Mouse (Mus musculus): ENCODE data around the gene Gm37240.

Gm37240 gene

GRCm38 (mm10) chr3:85878911-85879310, 8.4 kb downstream of the Gm37240 start:
- peak in 1 of 2 experiments; percentile 48 for DNase-seq (ENCODE audit: low spot score in 2 of 2)

GRCm38 (mm10) chr3:85863996-85864395, 23.3 kb downstream of the Gm37240 start:
- no peak for DNase-seq (ENCODE audit: low spot score in 2 of 2)

- DNase-seq (ENCODE audit: low spot score in 2 of 2) = no peak
These were observed 24.4 kb downstream of the Gm37240 start for GRCm38 (mm10) chr3:85862886-85863285.

DNA sequence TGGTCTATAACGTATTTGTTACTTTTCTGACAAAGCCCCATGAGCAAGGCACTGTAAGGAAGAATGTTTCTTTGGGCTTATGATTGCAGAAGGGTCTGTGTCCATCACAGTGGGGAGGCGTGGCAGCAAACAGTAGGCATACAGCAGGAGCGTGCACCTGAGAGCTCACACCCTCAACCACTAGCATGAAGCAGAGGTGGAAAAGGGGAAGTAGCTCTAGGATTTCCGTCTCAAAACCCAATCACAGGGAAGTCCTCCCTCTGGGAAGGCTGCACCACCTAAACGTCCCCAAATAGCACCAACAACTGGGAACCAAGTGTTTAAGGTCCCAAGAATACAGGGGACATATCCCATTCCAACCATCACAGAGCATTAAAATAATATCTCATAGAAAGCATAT, 26.3 kb downstream of the Gm37240 start:
- DNase-seq (ENCODE audit: low spot score in 2 of 2) = no peak

DNA sequence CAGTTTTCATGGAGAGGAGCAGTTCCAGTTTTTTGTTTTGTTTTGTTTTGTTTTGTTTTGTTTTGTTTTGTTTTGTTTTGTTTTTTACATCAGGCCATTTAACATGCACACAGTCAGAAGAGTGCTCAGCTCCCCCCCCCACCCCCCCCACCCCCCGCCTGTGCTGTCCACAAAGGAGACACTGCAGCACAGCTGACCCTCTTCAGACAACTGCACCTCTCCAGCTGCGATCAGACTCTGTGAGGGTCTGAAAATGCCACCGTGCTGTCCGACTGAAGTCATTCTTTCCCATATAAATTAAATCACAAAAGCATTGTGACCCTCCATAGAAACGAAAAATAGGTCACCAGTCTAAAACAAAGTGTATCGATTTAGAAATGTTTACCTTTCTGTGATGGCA, 28.0 kb downstream of the Gm37240 start:
- no peak for DNase-seq (ENCODE audit: low spot score in 2 of 2)

DNA sequence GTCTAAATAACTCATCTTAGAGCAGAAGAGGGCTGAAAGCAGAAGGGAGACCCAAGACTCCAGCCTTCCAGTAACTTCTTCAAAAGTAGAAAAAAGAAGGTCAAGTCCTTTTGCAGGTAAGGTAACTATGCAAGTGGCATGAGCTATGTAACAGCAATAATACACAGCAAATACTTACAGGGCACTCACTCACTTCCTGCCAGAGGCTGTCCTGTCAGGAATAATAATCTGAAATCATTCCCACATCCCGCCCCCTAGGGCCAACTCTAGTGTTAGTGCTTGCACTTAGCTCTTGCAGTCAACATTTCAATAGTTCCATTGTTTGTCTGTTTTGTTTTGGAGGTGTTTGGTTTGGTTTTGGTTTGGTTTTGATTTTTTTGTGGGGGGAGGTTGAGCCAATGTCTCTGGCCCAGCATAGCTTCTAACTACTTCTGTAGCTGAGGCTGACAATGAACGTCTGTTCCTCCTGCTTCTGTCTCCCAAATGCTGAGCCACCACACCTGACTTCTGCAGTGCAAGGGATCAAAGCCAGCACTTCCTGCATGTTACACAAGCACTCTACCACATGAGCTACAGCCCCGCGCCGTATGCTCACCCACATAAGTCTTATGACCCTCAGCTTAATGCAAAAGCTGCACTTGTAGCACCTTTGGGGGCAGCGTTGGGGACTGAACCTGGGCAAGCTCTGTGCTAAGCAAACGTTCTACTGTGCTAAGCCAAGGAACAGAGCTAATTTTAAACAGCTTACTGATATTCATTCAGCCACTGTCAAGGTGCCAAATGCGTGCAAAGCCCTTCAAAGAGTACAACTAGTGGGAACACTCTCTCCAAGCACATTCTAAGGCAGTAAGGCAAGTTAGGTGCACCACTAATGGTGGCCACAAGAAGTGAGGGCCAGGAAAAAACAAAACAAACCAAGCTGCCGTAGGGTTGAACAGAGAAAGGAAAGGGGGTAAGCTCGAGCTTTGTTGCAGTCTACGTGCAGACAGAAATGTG, 28.9 kb downstream of the Gm37240 start:
- peak; percentile 39 to 67 for DNase-seq (ENCODE audit: low spot score in 2 of 2)

DNA sequence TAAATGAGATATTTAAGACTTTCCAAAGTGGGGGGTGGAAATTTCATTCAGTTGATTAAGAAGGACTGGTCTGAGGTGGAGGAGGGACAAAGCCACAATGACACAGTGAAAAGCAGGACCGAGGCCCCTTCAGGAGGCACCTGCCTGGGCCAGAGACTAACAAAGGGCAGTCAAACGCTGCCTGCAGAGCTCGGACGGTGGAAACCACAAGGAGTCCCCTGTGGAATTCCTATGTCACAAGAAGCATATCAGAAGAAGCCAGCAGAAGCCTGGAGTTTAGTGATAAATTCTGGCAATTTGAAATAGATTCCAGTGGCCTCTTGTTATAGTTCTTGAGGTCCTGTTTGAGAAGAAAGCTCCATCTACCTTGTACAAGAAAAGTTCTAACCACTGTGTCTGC, 30.2 kb downstream of the Gm37240 start:
- DNase-seq (ENCODE audit: low spot score in 2 of 2) = no peak

DNA sequence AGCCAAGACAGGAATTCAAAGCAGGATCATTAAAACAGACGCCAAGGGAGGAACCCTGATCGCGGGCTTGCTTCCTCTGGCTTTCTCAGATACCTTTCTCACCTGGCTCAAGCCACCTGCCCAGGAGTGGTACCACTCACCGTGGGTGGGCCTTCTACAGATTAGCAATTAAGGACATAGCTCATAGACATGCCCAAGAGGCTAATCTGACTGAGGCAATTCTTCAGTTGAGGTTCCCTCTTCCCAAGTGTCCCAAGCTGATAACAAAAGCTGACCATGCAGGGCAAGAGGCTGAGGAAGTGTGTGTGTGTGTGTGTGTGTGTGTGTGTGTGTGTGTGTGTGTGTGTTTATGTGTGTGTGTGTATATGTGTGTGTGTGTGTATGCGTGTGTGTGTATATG, 31.4 kb downstream of the Gm37240 start:
- no peak for DNase-seq (ENCODE audit: low spot score in 2 of 2)

DNA sequence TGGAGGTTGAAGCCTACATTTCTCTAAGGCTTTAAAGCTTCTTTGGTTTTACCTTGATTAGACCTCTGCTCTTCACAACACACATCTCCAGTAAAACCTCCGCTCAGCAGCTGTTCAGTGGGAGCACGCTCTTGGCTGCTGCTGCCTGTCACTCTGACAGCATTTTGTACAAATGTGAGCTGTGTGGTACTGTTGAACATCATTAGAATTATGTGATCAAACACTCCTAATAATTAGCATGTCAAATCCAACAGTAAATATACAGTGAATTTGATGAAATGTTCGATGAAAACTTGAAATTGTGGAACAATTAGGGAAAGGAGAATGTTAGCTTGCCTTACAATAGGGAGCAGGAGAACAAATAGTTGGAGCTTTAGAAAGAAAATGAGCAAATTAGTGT, 32.3 kb downstream of the Gm37240 start:
- no peak for DNase-seq (ENCODE audit: low spot score in 2 of 2)

- DNase-seq (ENCODE audit: low spot score in 2 of 2) = no peak
These were observed 33.2 kb downstream of the Gm37240 start for GRCm38 (mm10) chr3:85854143-85854542.

DNA sequence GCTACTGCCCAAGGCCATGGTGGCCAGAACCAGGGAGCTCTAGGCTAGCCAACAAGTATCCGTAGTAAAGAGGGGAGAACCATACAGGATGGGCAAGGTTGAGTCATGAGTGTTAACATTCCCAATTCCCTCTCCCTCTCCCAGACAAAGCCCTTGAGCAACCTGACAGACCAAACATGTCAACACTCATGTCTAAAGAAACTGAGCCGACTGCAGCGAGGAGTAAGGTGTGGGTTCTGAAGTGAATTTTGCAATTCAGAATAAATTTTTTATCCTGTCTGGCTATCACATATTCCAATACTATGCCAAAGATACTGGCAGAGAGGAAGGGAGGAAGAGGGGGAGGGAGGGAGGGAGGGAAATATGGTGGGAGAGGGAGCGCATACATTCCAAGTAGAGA, 33.6 kb downstream of the Gm37240 start:
- DNase-seq (ENCODE audit: low spot score in 2 of 2) = no peak

DNA sequence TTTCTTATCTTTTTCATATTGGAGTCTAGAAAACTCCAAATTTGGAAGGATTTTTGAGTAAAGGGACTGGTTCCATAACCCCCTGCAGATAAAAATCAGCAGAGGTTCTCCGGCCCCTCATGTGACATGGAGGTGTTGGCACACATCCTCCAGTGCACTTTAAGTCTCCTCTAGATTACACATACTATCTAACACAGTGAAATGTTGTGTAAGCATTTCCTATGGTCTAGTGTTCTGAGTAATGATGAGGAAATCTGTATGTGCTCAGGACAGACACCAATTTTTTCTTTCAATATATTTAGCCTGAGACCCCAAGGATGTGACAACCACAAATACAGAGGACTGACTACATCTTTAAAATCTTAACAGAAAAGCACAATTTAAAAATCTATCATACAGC, 37.2 kb downstream of the Gm37240 start:
- DNase-seq (ENCODE audit: low spot score in 2 of 2) = no peak

GRCm38 (mm10) chr3:85846316-85846715, 41.0 kb downstream of the Gm37240 start:
- DNase-seq (ENCODE audit: low spot score in 2 of 2) = no peak

DNA sequence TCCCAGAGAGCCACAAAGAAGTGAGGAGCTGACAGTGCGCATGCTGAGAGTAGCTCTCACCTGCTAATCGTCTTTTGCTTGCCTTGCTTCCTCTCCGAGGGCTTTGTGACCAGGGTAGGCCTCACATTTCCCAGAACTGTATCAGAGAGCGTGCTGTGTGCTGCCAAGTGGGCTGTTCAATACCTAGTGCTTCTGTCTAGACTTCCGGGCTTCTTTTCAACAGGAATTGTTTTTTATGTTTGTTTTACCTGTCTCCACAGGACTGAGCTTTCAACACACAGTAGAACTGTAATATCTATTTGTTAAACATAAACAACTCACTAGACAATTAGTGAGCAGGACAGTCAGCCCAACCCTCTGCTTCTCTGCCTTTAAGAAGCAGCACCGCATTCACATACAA, 42.0 kb downstream of the Gm37240 start:
- no peak for DNase-seq (ENCODE audit: low spot score in 2 of 2)

DNA sequence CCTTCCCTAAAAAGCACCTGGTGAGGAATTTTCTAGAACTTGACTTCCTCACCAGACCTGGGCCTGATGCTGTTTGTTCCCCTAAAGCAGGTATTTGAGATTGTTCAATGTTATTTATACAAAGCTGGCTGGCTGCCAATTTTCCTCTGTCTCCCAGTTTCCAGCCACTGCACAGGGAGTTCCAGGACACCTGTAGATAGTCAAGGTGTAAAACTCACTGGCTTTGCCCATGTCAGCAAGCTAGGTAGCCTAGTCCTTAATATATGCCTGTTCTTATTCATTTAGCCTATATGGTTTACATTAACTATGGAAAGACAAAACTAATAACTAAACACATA, 44.5 kb downstream of the Gm37240 start:
- no peak for DNase-seq (ENCODE audit: low spot score in 2 of 2)

- no peak for DNase-seq (ENCODE audit: low spot score in 2 of 2)
These were observed 45.0 kb downstream of the Gm37240 start for GRCm38 (mm10) chr3:85842177-85842880.

GRCm38 (mm10) chr3:85841454-85842176, 45.7 kb downstream of the Gm37240 start:
- no peak for DNase-seq (ENCODE audit: low spot score in 2 of 2)

DNA sequence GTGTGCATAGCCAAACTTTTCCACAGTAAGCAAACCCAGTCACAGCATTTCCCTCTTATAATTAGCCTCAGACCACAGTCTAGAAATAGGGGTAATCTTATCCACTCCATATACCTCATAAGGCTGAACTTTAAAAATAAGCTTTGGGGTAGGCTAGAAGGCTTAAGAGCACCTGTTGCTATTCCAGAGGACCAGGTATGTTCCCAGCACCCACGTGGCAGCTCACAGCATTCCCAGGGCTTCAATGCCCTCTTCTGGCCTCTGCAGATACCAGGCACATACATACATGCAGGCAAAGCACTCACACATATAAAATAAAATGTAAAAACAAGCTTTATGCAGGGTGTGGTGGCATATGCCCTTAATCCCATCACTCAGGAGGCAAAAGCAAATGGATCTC, 53.7 kb downstream of the Gm37240 start:
- DNase-seq (ENCODE audit: low spot score in 2 of 2) = no peak

GRCm38 (mm10) chr3:85832490-85833155, 54.7 kb downstream of the Gm37240 start:
- no peak for DNase-seq (ENCODE audit: low spot score in 2 of 2)

DNA sequence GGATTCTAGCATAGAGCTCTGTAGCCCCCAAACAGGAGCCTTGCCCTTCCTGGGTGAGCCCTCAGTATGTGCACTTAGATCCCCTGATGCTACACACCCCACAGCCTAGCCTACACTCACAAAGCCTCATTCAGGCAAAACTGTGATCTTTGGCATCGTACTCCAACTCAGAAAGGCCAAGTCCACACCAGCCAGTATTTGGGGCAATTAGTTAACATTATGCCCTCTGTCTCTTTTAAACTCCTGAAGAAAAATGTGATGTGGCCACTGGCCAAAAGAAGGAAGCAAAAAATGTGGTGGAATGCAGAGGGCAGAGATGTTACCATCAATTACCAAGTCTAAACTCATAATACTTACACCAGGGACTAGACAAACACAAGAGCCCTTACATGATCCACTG, 55.5 kb downstream of the Gm37240 start:
- DNase-seq (ENCODE audit: low spot score in 2 of 2) = no peak

- no peak for DNase-seq (ENCODE audit: low spot score in 2 of 2)
These were observed 58.3 kb downstream of the Gm37240 start for GRCm38 (mm10) chr3:85829047-85829446.

DNA sequence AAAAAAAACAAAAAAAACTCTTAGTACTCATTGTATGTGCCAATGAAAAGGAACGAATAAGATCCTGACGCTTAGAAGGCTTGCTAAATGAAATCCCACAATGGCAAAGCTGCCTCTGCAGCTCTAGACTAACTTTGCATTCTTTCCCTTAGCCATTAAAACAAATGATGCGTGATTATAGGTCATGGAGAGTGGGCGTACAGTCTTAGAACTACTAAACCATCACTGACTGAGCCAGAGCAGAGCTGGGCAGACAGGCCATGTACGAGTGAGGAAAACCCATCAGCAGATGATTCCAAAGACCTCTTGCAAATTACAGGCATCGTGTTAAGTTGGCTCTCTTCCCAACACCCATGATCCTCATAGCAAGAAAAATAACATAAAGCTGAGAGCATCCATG, 59.5 kb downstream of the Gm37240 start:
- DNase-seq (ENCODE audit: low spot score in 2 of 2) = no peak

All from heart, adult 9 months (tissue).